Comparison of ENCODE assay signal across 11 mouse cellular contexts in the genomic region with DNA sequence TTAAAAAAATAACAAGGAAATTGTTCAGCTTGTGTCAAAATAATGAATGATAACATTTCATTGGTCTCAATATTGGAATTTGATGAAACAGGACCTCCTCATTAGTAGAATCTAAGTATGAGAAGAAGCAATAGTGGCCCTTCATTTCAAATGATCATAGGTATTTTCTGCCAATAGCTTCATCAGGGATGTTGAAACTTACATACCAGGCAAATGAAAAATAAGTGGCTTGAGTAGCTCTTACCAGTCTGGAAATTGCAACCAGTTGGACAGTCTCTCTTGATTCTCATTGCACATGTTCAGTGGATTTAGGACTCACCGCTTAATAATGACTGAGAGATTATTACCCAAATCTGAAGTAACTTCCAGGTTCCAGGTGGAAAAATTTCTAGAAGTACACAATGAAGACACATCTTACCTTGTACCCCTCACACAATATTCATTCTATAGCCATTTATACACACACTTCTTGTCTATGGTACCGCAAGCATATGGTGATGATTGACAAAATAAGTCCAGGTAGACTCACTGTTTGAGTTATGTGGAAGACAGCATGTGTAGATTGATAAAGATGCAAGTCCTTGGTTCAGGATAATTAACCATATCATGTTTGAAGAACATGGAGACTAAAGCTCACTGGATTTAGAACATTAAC. TPM values are rescaled to one million over a fixed set of nuclear protein-coding genes. Genes with fewer than 3 reads are reported as not detected.
DNase-seq lines count a peak whose midpoint lies in the region; ATAC-seq and TF ChIP-seq lines count a peak whose summit lies in the region.
"Not testable (repeated sequence)": the region's sequence is repeated elsewhere in the genome, so short reads cannot be mapped to it uniquely, and the experiment has no call there.
"Had no signal": no experiment of that assay in that cellular context is flagged by ENCODE, and none has a peak within 500 bp of the region (broad histone marks: within the 10 kb centered on the region; RNA-seq: fewer than 3 reads in every experiment).

No protein-coding gene starts in this region.

- not testable (repeated sequence) for H3K27ac ChIP-seq in embryonic facial prominence, embryonic 13.5 days; heart, embryonic 11.5 days (ENCODE audit: low read depth, low read length); hindbrain, embryonic 14.5 days; kidney, embryonic 16.5 days (ENCODE audit: low read length); liver, embryonic 14.5 days; midbrain, embryonic 12.5 days (replicated peaks); stomach, embryonic 16.5 days (ENCODE audit: low read length)

- ATAC-seq in CD4-positive, CD25-positive, alpha-beta regulatory T cell, adult 4 months: peak; percentile 35
- ATAC-seq in embryonic facial prominence, embryonic 13.5 days (ENCODE audit: insufficient number of reproducible peaks, insufficient read depth, low FRiP score, low TSS enrichment, low read depth): peak; percentile 80
- peak; percentile 54 for ATAC-seq in heart, embryonic 11.5 days (replicated peaks; ENCODE audit: insufficient number of reproducible peaks, low FRiP score, low TSS enrichment)
- peak; percentile 68 for ATAC-seq in hindbrain, embryonic 14.5 days (ENCODE audit: low FRiP score)
- 0 out of 2 replicates have a peak, but pooled peaks have one; percentile 23 for ATAC-seq in kidney, embryonic 16.5 days (ENCODE audit: low FRiP score, low TSS enrichment)
- ATAC-seq in liver, embryonic 14.5 days (ENCODE audit: insufficient read depth): 0 out of 2 replicates have a peak, but pooled peaks have one; percentile 41
- ATAC-seq in midbrain, embryonic 12.5 days (ENCODE audit: low FRiP score, low read depth): peak; percentile 58
- peak; percentile 73; the same call in 1 of the 2 replicates for ATAC-seq in stomach, embryonic 16.5 days (ENCODE audit: insufficient read depth, low FRiP score)

- not testable (repeated sequence) for H3K27me3 ChIP-seq in embryonic facial prominence, embryonic 13.5 days; heart, embryonic 11.5 days (ENCODE audit: control insufficient read depth, insufficient read depth, low read length); hindbrain, embryonic 14.5 days (ENCODE audit: control insufficient read depth, insufficient read depth, low read length); kidney, embryonic 16.5 days (ENCODE audit: insufficient read depth, low read length); liver, embryonic 14.5 days (ENCODE audit: control insufficient read depth, insufficient read depth, low read length); midbrain, embryonic 12.5 days; stomach, embryonic 16.5 days (ENCODE audit: control insufficient read depth, insufficient read depth, low read length)

- not testable (repeated sequence) for H3K4me1 ChIP-seq in embryonic facial prominence, embryonic 13.5 days; heart, embryonic 11.5 days (ENCODE audit: control insufficient read depth, insufficient read depth, low read length); hindbrain, embryonic 14.5 days (replicated peaks; ENCODE audit: control insufficient read depth, insufficient read depth, low read length); kidney, embryonic 16.5 days (ENCODE audit: insufficient read depth, low read length); liver, embryonic 14.5 days (replicated peaks; ENCODE audit: control insufficient read depth in 2 of 2, insufficient read depth in 2 of 2, low read length in 1 of 2); midbrain, embryonic 12.5 days; stomach, embryonic 16.5 days (ENCODE audit: control insufficient read depth, insufficient read depth, low read length)

- not testable (repeated sequence) for TF ChIP-seq CTCF in liver, embryonic 14.5 days (IDR thresholded peaks at IDR 0.05; ENCODE audit: low read depth)

- H3K36me3 ChIP-seq in embryonic facial prominence, embryonic 13.5 days; heart, embryonic 11.5 days (ENCODE audit: control insufficient read depth, insufficient read depth, low read length); hindbrain, embryonic 14.5 days (replicated peaks; ENCODE audit: control insufficient read depth, insufficient read depth); kidney, embryonic 16.5 days (ENCODE audit: insufficient read depth, low read length); liver, embryonic 14.5 days (replicated peaks; ENCODE audit: control insufficient read depth, insufficient read depth, low read depth); midbrain, embryonic 12.5 days; stomach, embryonic 16.5 days (ENCODE audit: control insufficient read depth, insufficient read depth, low read length): not testable (repeated sequence)

- H3K9ac ChIP-seq in embryonic facial prominence, embryonic 13.5 days; heart, embryonic 11.5 days (ENCODE audit: low read depth, low read length); hindbrain, embryonic 14.5 days; kidney, embryonic 16.5 days (replicated peaks; ENCODE audit: low read length); liver, embryonic 14.5 days (replicated peaks); midbrain, embryonic 12.5 days (replicated peaks); stomach, embryonic 16.5 days (ENCODE audit: low read length): not testable (repeated sequence)

- TF ChIP-seq EP300 in liver, embryonic 14.5 days (IDR thresholded peaks at IDR 0.05; ENCODE audit: low read depth): not testable (repeated sequence)

- DNase-seq in hindbrain, embryonic 14.5 days (ENCODE audit: low spot score); liver, embryonic 14.5 days (ENCODE audit: low read depth in 3 of 3, low spot score in 3 of 3): not testable (repeated sequence)

- peaks cover 59% of the 10 kb centered on the region for H3K9me3 ChIP-seq in embryonic facial prominence, embryonic 13.5 days
- peaks cover 42% of the 10 kb centered on the region for H3K9me3 ChIP-seq in heart, embryonic 11.5 days (replicated peaks; ENCODE audit: control insufficient read depth, low read length)
- peaks cover 66% of the 10 kb centered on the region for H3K9me3 ChIP-seq in hindbrain, embryonic 14.5 days (ENCODE audit: control insufficient read depth, low read length)
- peaks cover 46% of the 10 kb centered on the region for H3K9me3 ChIP-seq in kidney, embryonic 16.5 days (ENCODE audit: low read length)
- peaks cover 17% of the 10 kb centered on the region for H3K9me3 ChIP-seq in liver, embryonic 14.5 days (ENCODE audit: control insufficient read depth, low read length)
- peaks cover 55% of the 10 kb centered on the region for H3K9me3 ChIP-seq in midbrain, embryonic 12.5 days
- peaks cover 44% of the 10 kb centered on the region for H3K9me3 ChIP-seq in stomach, embryonic 16.5 days (replicated peaks; ENCODE audit: control insufficient read depth, low read length)

- 86% methylated on average over 2 of the region's 2 CpGs for WGBS in embryonic facial prominence, embryonic 13.5 days
- 84% methylated on average over 2 of the region's 2 CpGs for WGBS in heart, embryonic 11.5 days (ENCODE audit: insufficient replicate concordance)
- 95% methylated on average over 2 of the region's 2 CpGs for WGBS in hindbrain, embryonic 14.5 days
- WGBS in kidney, embryonic 16.5 days: 90% methylated on average over 2 of the region's 2 CpGs
- 67% methylated on average over 2 of the region's 2 CpGs for WGBS in liver, embryonic 14.5 days (ENCODE audit: insufficient replicate concordance)
- 92% methylated on average over 2 of the region's 2 CpGs for WGBS in midbrain, embryonic 12.5 days
- WGBS in stomach, embryonic 16.5 days: 88% methylated on average over 2 of the region's 2 CpGs

- H3K4me2 ChIP-seq in embryonic facial prominence, embryonic 13.5 days; heart, embryonic 11.5 days; hindbrain, embryonic 14.5 days (replicated peaks); kidney, embryonic 16.5 days (replicated peaks; ENCODE audit: low read depth, low read length); liver, embryonic 14.5 days (ENCODE audit: low read depth); midbrain, embryonic 12.5 days (replicated peaks); stomach, embryonic 16.5 days (ENCODE audit: low read depth, low read length): not testable (repeated sequence)

- H3K4me3 ChIP-seq in embryonic facial prominence, embryonic 13.5 days; heart, embryonic 11.5 days (ENCODE audit: low read depth, low read length); hindbrain, embryonic 14.5 days (replicated peaks; ENCODE audit: low read length); kidney, embryonic 16.5 days (ENCODE audit: low read length); liver, embryonic 14.5 days (ENCODE audit: insufficient read depth in 1 of 2, low read depth in 2 of 2, low read length in 2 of 2); midbrain, embryonic 12.5 days; stomach, embryonic 16.5 days (replicated peaks; ENCODE audit: low read length): not testable (repeated sequence)

RNA-seq across cellular contexts. Expression of a gene that starts 25.9 kb away (rescaled TPM):
- not detected for polyA plus RNA-seq in CD4-positive, CD25-positive, alpha-beta regulatory T cell, adult 4 months (2017; shearing (Covaris generic))
- polyA plus RNA-seq in embryonic facial prominence, embryonic 13.5 days (2015; fragmentation: Nextera tagmentation; extraction: Ambion mirVana): not detected in 2 replicates
- polyA plus RNA-seq in heart, embryonic 11.5 days (2014; fragmentation: Nextera tagmentation; extraction: Ambion mirVana): 0.20 TPM in 1 of 2 replicates, not detected in the other
- polyA plus RNA-seq in hindbrain, embryonic 14.5 days (2014; fragmentation: Nextera tagmentation; extraction: Ambion mirVana): not detected in 2 replicates
- not detected in 2 replicates for polyA plus RNA-seq in kidney, embryonic 16.5 days (2015; fragmentation: Nextera tagmentation; extraction: Ambion mirVana)
- polyA plus RNA-seq in liver, embryonic 14.5 days (2012; rRNA removed): 0.04 TPM in 1 of 2 replicates, not detected in the other
- 0.18 TPM in 1 of 2 replicates, not detected in the other for polyA plus RNA-seq in liver, embryonic 14.5 days (2014; fragmentation: Nextera tagmentation; extraction: Ambion mirVana)
- not detected in 2 replicates for polyA plus RNA-seq in midbrain, embryonic 12.5 days (2016; fragmentation: Nextera tagmentation; extraction: Ambion mirVana)
- not detected in 2 replicates for polyA plus RNA-seq in stomach, embryonic 16.5 days (2015; fragmentation: Nextera tagmentation; extraction: Ambion mirVana)
- polyA plus RNA-seq: forebrain, embryonic 14.5 days; heart, adult 2 months; hindbrain, embryonic 10.5 days had no signal

RNA-seq across cellular contexts. Expression of a gene that starts 29.7 kb away (rescaled TPM):
- polyA plus RNA-seq in CD4-positive, CD25-positive, alpha-beta regulatory T cell, adult 4 months (2017; shearing (Covaris generic)): 1 to 10 TPM in 1 of 2 experiments, under 1 TPM in 1; 0.61 to 1.1 TPM
- polyA plus RNA-seq in embryonic facial prominence, embryonic 13.5 days (2015; fragmentation: Nextera tagmentation; extraction: Ambion mirVana): not detected in 2 replicates
- polyA plus RNA-seq in heart, embryonic 11.5 days (2014; fragmentation: Nextera tagmentation; extraction: Ambion mirVana): 0.11 TPM in 1 of 2 replicates, not detected in the other
- 0.19 and 0.39 TPM in 2 replicates for polyA plus RNA-seq in hindbrain, embryonic 14.5 days (2014; fragmentation: Nextera tagmentation; extraction: Ambion mirVana)
- polyA plus RNA-seq in kidney, embryonic 16.5 days (2015; fragmentation: Nextera tagmentation; extraction: Ambion mirVana): 0.17 and 0.24 TPM in 2 replicates
- polyA plus RNA-seq in liver, embryonic 14.5 days (2012; rRNA removed): not detected in 2 replicates
- 0.14 TPM in 1 of 2 replicates, not detected in the other for polyA plus RNA-seq in liver, embryonic 14.5 days (2014; fragmentation: Nextera tagmentation; extraction: Ambion mirVana)
- polyA plus RNA-seq in midbrain, embryonic 12.5 days (2016; fragmentation: Nextera tagmentation; extraction: Ambion mirVana): not detected in 2 replicates
- 0.18 TPM in 1 of 2 replicates, not detected in the other for polyA plus RNA-seq in stomach, embryonic 16.5 days (2015; fragmentation: Nextera tagmentation; extraction: Ambion mirVana)
- polyA plus RNA-seq: forebrain, embryonic 14.5 days; heart, adult 2 months; hindbrain, embryonic 10.5 days had no signal

Comparison
In these comparisons a context has a peak if more than half of its experiments do, and no peak if none do; other contexts are left out.
1. ATAC-seq: peak in every context shown above with its lines; median percentile 80 in embryonic facial prominence, embryonic 13.5 days; 73 in stomach, embryonic 16.5 days; 68 in hindbrain, embryonic 14.5 days; 58 in midbrain, embryonic 12.5 days; 54 in heart, embryonic 11.5 days; 41 in liver, embryonic 14.5 days; 35 in CD4-positive, CD25-positive, alpha-beta regulatory T cell, adult 4 months; 23 in kidney, embryonic 16.5 days.